Mouse (Mus musculus) kidney, embryonic 14.5 days (tissue): ENCODE measurements at regions not wholly inside any gene's neighbourhood (a gene's known extent, or its start where the extent isn't known, plus 50 kb on each side); places are given as distances from the start of the nearest gene placed in this dataset.

ENCODE experiments used
- ATAC-seq: fragments of 200-750 bp; cut with Nextera tagmentation; 2 replicates; pipeline ENCODE4 v1.8.0; 2017; ENCODE audit warnings: moderate number of reproducible peaks, mild to moderate bottlenecking, moderate TSS enrichment, moderate library complexity; ENCODE audit not compliant: low FRiP score, low TSS enrichment
- H3K27ac ChIP-seq: fragments of 300-500 bp; sonication (generic); 2 replicates; pipeline ENCODE4 v1.5.1; 2014; ENCODE audit warnings: low read depth, mild to moderate bottlenecking, low read length, moderate library complexity, mixed read lengths
- H3K27me3 ChIP-seq: fragments of 300-500 bp; sonication (generic); 2 replicates; pipeline ENCODE4 v1.6.1; 2014; ENCODE audit warnings: mild to moderate bottlenecking, low read length; ENCODE audit not compliant: control insufficient read depth, insufficient read depth
- H3K36me3 ChIP-seq: fragments of 300-500 bp; sonication (generic); 2 replicates; pipeline ENCODE4 v1.6.1; 2014; ENCODE audit warnings: low read length, mixed read lengths; ENCODE audit not compliant: control insufficient read depth, insufficient read depth
- H3K4me1 ChIP-seq: fragments of 300-500 bp; sonication (generic); 2 replicates; pipeline ENCODE4 v1.6.1; 2014; ENCODE audit warnings: low read length, mixed read lengths; ENCODE audit not compliant: control insufficient read depth, insufficient read depth
- H3K4me2 ChIP-seq: fragments of 300-500 bp; sonication (generic); replicated peaks from 2 replicates; pipeline ENCODE4 v1.6.1; 2014; ENCODE audit warnings: low read depth, mild to moderate bottlenecking, low read length
- H3K4me3 ChIP-seq: fragments of 300-500 bp; sonication (generic); 2 replicates; pipeline ENCODE4 v1.5.1; 2014; ENCODE audit warnings: mild to moderate bottlenecking, low read length
- H3K9ac ChIP-seq: fragments of 300-500 bp; sonication (generic); 2 replicates; pipeline ENCODE4 v1.6.1; 2014; ENCODE audit warnings: low read depth, mild to moderate bottlenecking, low read length, moderate library complexity
- H3K9me3 ChIP-seq: fragments of 300-500 bp; sonication (generic); 2 replicates; pipeline ENCODE4 v1.6.1; 2016; ENCODE audit warnings: low read length; ENCODE audit not compliant: control insufficient read depth
- whole genome bisulfite sequencing: fragments of 180-500 bp; shearing (Covaris S2); extraction: QIAGEN DNeasy Blood & Tissue Kit; methylation state at CpG from one replicate; pipeline ENCODE4 v1.1.7; 2014; 5-methylcytosine and 5-hydroxymethylcytosine counted together

- Histone ChIP-seq H3K36me3 (no peaks in the 10 kb centered on the region), H3K9ac (no peak overlapping the region), H3K4me2 (no peak overlapping the region), H3K27me3 (no peaks in the 10 kb centered on the region), H3K4me3 (no peak overlapping the region), H3K27ac (no peak overlapping the region), H3K9me3 (no peaks in the 10 kb centered on the region), H3K4me1 (no peaks in the 10 kb centered on the region)
- no peak for ATAC-seq
- WGBS, result 91% methylated on average over 3 of the region's 3 CpGs
Observed at GRCm38 (mm10) chr3:150648040-150648439, 789.6 kb upstream of the Adgrl4 start.

- no peak overlapping the region for H3K4me3 ChIP-seq
- H3K27ac ChIP-seq, result no peak overlapping the region
- no peak for ATAC-seq
- WGBS, result 73% methylated on average over 3 of the region's 3 CpGs
- no peak overlapping the region for H3K9ac ChIP-seq
- H3K9me3 ChIP-seq, result no peaks in the 10 kb centered on the region
- H3K4me1 ChIP-seq, result no peaks in the 10 kb centered on the region
- H3K4me2 ChIP-seq, result no peak overlapping the region
- H3K27me3 ChIP-seq, result no peaks in the 10 kb centered on the region
- H3K36me3 ChIP-seq, result no peaks in the 10 kb centered on the region
Observed at GRCm38 (mm10) chr3:150649783-150650565, 787.7 kb upstream of the Adgrl4 start.

- Histone ChIP-seq H3K4me2 (no peak overlapping the region), H3K4me3 (no peak overlapping the region), H3K9me3 (no peaks in the 10 kb centered on the region), H3K27ac (no peak overlapping the region), H3K9ac (no peak overlapping the region), H3K4me1 (no peaks in the 10 kb centered on the region), H3K27me3 (no peaks in the 10 kb centered on the region), H3K36me3 (no peaks in the 10 kb centered on the region)
- ATAC-seq, result no peak
- WGBS, result 90% methylated on average over 5 of the region's 5 CpGs
Observed at GRCm38 (mm10) chr3:150695751-150696150, 741.9 kb upstream of the Adgrl4 start.

GRCm38 (mm10) chr3:150699990-150700389, 737.7 kb upstream of the Adgrl4 start:
- ATAC-seq, result no peak
- Histone ChIP-seq H3K27ac (no peak overlapping the region), H3K36me3 (no peaks in the 10 kb centered on the region), H3K27me3 (no peaks in the 10 kb centered on the region), H3K4me3 (no peak overlapping the region), H3K9ac (no peak overlapping the region), H3K4me2 (no peak overlapping the region), H3K9me3 (no peaks in the 10 kb centered on the region), H3K4me1 (no peaks in the 10 kb centered on the region)
- 67% methylated on average over 2 of the region's 2 CpGs for WGBS
